Comparison of ENCODE assay signal across 25 mouse cellular contexts in the genomic region with DNA sequence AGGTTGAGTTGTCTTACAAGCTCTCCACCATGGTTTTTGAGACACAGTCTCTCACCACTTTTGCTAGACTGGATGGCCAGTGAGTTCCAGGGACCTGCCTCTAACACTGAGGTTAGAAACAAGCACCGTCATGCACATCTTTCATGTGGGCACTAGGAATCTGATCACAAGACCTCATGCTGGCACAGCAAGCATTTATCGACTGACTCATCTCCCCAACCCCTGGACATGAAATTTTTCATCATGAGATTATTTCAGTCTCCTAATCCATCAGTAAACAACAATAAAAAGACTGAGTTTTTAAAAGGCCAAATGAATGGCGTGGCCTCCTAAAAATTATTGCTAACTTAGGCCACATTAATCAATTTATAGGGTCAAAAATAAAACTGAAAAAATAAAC.
DNase-seq lines count a peak whose midpoint lies in the region; ATAC-seq and TF ChIP-seq lines count a peak whose summit lies in the region.
"Had no signal": no experiment of that assay in that cellular context is flagged by ENCODE, and none has a peak within 500 bp of the region (broad histone marks: within the 10 kb centered on the region; RNA-seq: fewer than 3 reads in every experiment).

No protein-coding gene starts in this region.

- H3K4me3 ChIP-seq in C2C12 (ENCODE audit: insufficient read depth, poor library complexity, severe bottlenecking), result no peak overlapping the region
- no peak overlapping the region for H3K4me3 ChIP-seq in hindbrain, embryonic 13.5 days
- no peak overlapping the region for H3K4me3 ChIP-seq in heart, embryonic 12.5 days
- H3K4me3 ChIP-seq: embryonic facial prominence, embryonic 13.5 days; embryonic facial prominence, embryonic 15.5 days; erythroblast, embryonic 14.5 days; forebrain, embryonic 10.5 days; forebrain, embryonic 12.5 days had no signal

- no peak for TF ChIP-seq CTCF in C2C12 (IDR thresholded peaks at IDR 0.05; ENCODE audit: control insufficient read depth, insufficient read depth, insufficient read length)

- H3K36me3 ChIP-seq in C2C12 (ENCODE audit: control insufficient read depth, insufficient read depth), result no peaks in the 10 kb centered on the region
- no peaks in the 10 kb centered on the region for H3K36me3 ChIP-seq in hindbrain, embryonic 13.5 days
- H3K36me3 ChIP-seq in heart, embryonic 12.5 days, result no peaks in the 10 kb centered on the region
- H3K36me3 ChIP-seq: embryonic facial prominence, embryonic 13.5 days; embryonic facial prominence, embryonic 15.5 days; forebrain, embryonic 10.5 days; forebrain, embryonic 12.5 days had no signal

- no peaks in the 10 kb centered on the region for H3K79me2 ChIP-seq in C2C12 (ENCODE audit: control insufficient read depth, insufficient read depth)

- H3K4me1 ChIP-seq in hindbrain, embryonic 13.5 days (replicated peaks), result peaks cover 9% of the 10 kb centered on the region
- H3K4me1 ChIP-seq in heart, embryonic 12.5 days (replicated peaks), result peaks cover 2% of the 10 kb centered on the region

- no peaks in the 10 kb centered on the region for H3K27me3 ChIP-seq in C2C12 (ENCODE audit: control insufficient read depth, insufficient read depth, insufficient read length)
- no peaks in the 10 kb centered on the region for H3K27me3 ChIP-seq in hindbrain, embryonic 13.5 days
- no peaks in the 10 kb centered on the region for H3K27me3 ChIP-seq in heart, embryonic 12.5 days (replicated peaks)
- H3K27me3 ChIP-seq: embryonic facial prominence, embryonic 13.5 days; embryonic facial prominence, embryonic 15.5 days; forebrain, embryonic 12.5 days had no signal

- H3K9ac ChIP-seq in hindbrain, embryonic 13.5 days, result no peak overlapping the region
- no peak overlapping the region for H3K9ac ChIP-seq in heart, embryonic 12.5 days
- H3K9ac ChIP-seq: embryonic facial prominence, embryonic 13.5 days; embryonic facial prominence, embryonic 15.5 days; forebrain, embryonic 12.5 days had no signal

- no peak overlapping the region for H3ac ChIP-seq in C2C12 (ENCODE audit: control insufficient read depth, insufficient read length, low read depth)

- DNase-seq in adrenal gland, adult 2 months, result peak; percentile 40
- no peak for DNase-seq in adrenal gland, adult 18-20 months (ENCODE audit: low spot score in 2 of 2)
- DNase-seq in 3134 (ENCODE audit: extremely low read depth, insufficient read length, low spot score) (peak; percentile 26), NIH3T3 (ENCODE audit: low read depth) (peak; percentile 61)
- no peak for DNase-seq in heart, adult 9 months (ENCODE audit: low spot score in 2 of 2)
- DNase-seq: adrenal gland, postnatal 10 days; adrenal gland, postnatal 25 days; B cell, adult 2 months; cerebellum, adult 11 months; cerebellum, adult 18-20 months; cerebellum, adult 8-10 months; cerebellum, adult 9-11 months; cerebellum, postnatal 14 days; cerebellum, postnatal 36 days; embryo, embryonic 11 days had no signal

- WGBS in hindbrain, embryonic 13.5 days, result 89% methylated on average over 3 of the region's 3 CpGs
- WGBS in heart, embryonic 12.5 days, result 87% methylated on average over 3 of the region's 3 CpGs

- ATAC-seq in hindbrain, embryonic 13.5 days (ENCODE audit: low FRiP score), result no peak
- ATAC-seq in heart, embryonic 12.5 days (ENCODE audit: insufficient number of reproducible peaks, low FRiP score), result no peak
- ATAC-seq: forebrain, embryonic 14.5 days; forebrain, embryonic 16.5 days had no signal

- H3K27ac ChIP-seq in hindbrain, embryonic 13.5 days, result no peak overlapping the region
- no peak overlapping the region for H3K27ac ChIP-seq in heart, embryonic 12.5 days (ENCODE audit: poor library complexity, severe bottlenecking)
- H3K27ac ChIP-seq: embryonic facial prominence, embryonic 13.5 days; embryonic facial prominence, embryonic 15.5 days; forebrain, embryonic 10.5 days; forebrain, embryonic 12.5 days had no signal

- no peaks in the 10 kb centered on the region for H3K79me3 ChIP-seq in C2C12 (ENCODE audit: low read depth)

- no peak overlapping the region for H3K4me2 ChIP-seq in hindbrain, embryonic 13.5 days
- no peak overlapping the region for H3K4me2 ChIP-seq in heart, embryonic 12.5 days
- H3K4me2 ChIP-seq: embryonic facial prominence, embryonic 13.5 days; embryonic facial prominence, embryonic 15.5 days; forebrain, embryonic 12.5 days had no signal

- H3K9me3 ChIP-seq in hindbrain, embryonic 13.5 days, result no peaks in the 10 kb centered on the region
- no peaks in the 10 kb centered on the region for H3K9me3 ChIP-seq in heart, embryonic 12.5 days (replicated peaks)
- H3K9me3 ChIP-seq: embryonic facial prominence, embryonic 13.5 days; embryonic facial prominence, embryonic 15.5 days; forebrain, embryonic 10.5 days; forebrain, embryonic 12.5 days had no signal

TF ChIP-seq in C2C12, 6 proteins besides CTCF, POLR2A, EP300 and RAD21:
- TF ChIP-seq MAX (IDR thresholded peaks at IDR 0.05) (peak; percentile 53), MYOD1 (IDR thresholded peaks at IDR 0.05; ENCODE audit: control insufficient read depth, insufficient read length, low read depth) (no peak), USF1 (IDR thresholded peaks at IDR 0.05; ENCODE audit: low read depth) (peak; percentile 37), FOSL1 (IDR thresholded peaks at IDR 0.05; ENCODE audit: insufficient read depth, low read length, poor library complexity, severe bottlenecking) (peak; percentile 27), CEBPB (IDR thresholded peaks at IDR 0.05; ENCODE audit: low read depth) (no peak), MYOG (IDR thresholded peaks at IDR 0.05; ENCODE audit: control insufficient read depth, extremely low read depth, insufficient read length) (no peak)
TF ChIP-seq in C2C12: peak in this region for 3.

Comparison
In these comparisons a context has a peak if more than half of its experiments do, and no peak if none do; other contexts are left out.
1. DNase-seq: peak in adrenal gland, adult 2 months (single experiment), 3134 (single experiment) and NIH3T3 (single experiment); none in adrenal gland, adult 18-20 months (0 of 2) and heart, adult 9 months (0 of 2).